Mouse (Mus musculus) megakaryocyte, embryonic 14.5 days (primary cell): ENCODE measurements around the gene Srrm3.

Experiments used
- FLI1 ChIP-seq: IDR thresholded peaks from 2 replicates; pipeline ENCODE4 v1.6.1; 2012; ENCODE audit warnings: low read length, inconsistent platforms, mixed read lengths
- GATA1 ChIP-seq: IDR thresholded peaks from 3 replicates; pipeline ENCODE4 v1.6.1; 2012; ENCODE audit warnings: mixed read lengths, low read length, inconsistent platforms, borderline replicate concordance

GRCm38 (mm10) chr5:135835492-135835858, 28.8 kb downstream of the Srrm3 start:
- TF ChIP-seq GATA1: no peak
- no peak for TF ChIP-seq FLI1
